Mouse (Mus musculus): ENCODE data around the gene Slc4a4.

- TF ChIP-seq CTCF (IDR thresholded peaks at IDR 0.05; ENCODE audit: control insufficient read depth, insufficient read depth, low read length) (no peak), POLR2A (IDR thresholded peaks at IDR 0.05; ENCODE audit: borderline replicate concordance, control insufficient read depth, low read depth, low read length) (no peak)
These were observed 308.0 kb downstream of the Slc4a4 start for GRCm38 (mm10) chr5:89194654-89195053.
